Mouse (Mus musculus): ENCODE data around the gene Hcar1. TPM values are rescaled to one million over a fixed set of nuclear protein-coding genes. Genes with fewer than 3 reads are reported as not detected.

Hcar1 gene
- total and polyA plus RNA-seq, 3 experiments = 0.22 TPM; not detected in 2

DNA sequence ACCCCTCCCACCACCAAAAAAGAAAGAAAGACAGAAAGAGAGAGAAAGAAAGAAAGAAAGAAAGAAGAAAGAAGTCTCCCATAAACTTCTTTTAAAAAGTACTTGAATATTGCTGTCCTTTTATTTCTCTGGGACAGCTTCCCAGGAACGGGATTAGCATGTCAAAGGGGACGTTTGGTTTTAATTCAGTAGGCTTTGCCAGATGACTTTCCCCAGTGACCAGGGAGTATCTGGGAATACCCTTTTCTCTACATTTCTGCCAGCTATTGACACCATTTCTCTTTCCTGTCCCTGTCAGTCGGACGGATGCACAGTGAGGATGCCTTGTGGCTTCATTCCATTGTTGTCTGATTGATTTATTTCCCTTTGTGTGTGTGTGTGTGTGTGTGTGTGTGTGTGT, 36.0 kb downstream of the Hcar1 start:
- DNase-seq (ENCODE audit: low spot score) = no peak

DNA sequence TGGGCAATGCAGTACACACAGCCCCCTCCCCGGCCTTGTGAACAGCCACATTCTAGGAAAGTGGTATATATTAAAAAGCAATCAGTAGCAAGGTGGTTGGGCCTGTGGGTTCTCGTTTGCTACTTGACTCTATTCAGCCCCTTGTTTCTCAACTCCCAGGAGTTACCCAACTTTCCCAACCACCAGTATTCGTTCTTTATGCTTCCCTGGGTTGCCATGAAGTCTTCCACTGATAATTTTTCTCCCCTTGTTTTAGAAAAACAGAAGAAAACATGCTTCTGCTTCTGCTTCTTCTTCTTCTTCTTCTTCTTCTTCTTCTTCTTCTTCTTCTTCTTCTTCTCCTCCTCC, 36.9 kb downstream of the Hcar1 start:
- ATAC-seq (ENCODE audit: extremely low read depth, insufficient number of reproducible peaks, low FRiP score, poor library complexity, severe bottlenecking) = no peak
- peaks cover 4% of the 10 kb centered on the region; the same call in 1 of the 2 replicates for H3K4me1 ChIP-seq (ENCODE audit: insufficient read depth, low read depth, low read length)
- no peaks in the 10 kb centered on the region for H3K9me3 ChIP-seq (replicated peaks)
- H3K36me3 ChIP-seq (replicated peaks) = no peaks in the 10 kb centered on the region
- no peak for TF ChIP-seq CTCF (IDR thresholded peaks at IDR 0.05; ENCODE audit: low read depth, low read length)
- no peak for TF ChIP-seq TAL1 (conservative IDR thresholded peaks at IDR 0.05; ENCODE audit: low read depth, low read length)
- TF ChIP-seq GATA1 (IDR thresholded peaks at IDR 0.05; ENCODE audit: borderline replicate concordance, low read length) = no peak
- TF ChIP-seq POLR2AphosphoS5 (IDR thresholded peaks at IDR 0.05; ENCODE audit: insufficient replicate concordance, low read depth, low read length) = no peak
- TF ChIP-seq GATA2 (IDR thresholded peaks at IDR 0.05; ENCODE audit: borderline replicate concordance, low read depth, low read length) = no peak
- peaks cover 7% of the 10 kb centered on the region; the same call in 1 of the 2 replicates for H3K27me3 ChIP-seq (ENCODE audit: insufficient read depth, low read length)
- no peak for DNase-seq (ENCODE audit: low spot score)
- no peak overlapping the region for H3K4me3 ChIP-seq (ENCODE audit: low read depth, low read length)

More for the DNA sequence above, 36.0 kb downstream of the Hcar1 start:
- Histone ChIP-seq H3K27me3 (ENCODE audit: insufficient read depth, low read length) (peaks cover 9% of the 10 kb centered on the region; the same call in 1 of the 2 replicates), H3K4me1 (ENCODE audit: insufficient read depth, low read depth, low read length) (peaks cover 4% of the 10 kb centered on the region; the same call in 1 of the 2 replicates), H3K36me3 (replicated peaks) (no peaks in the 10 kb centered on the region), H3K4me3 (ENCODE audit: low read depth, low read length) (no peak overlapping the region), H3K9me3 (replicated peaks) (no peaks in the 10 kb centered on the region)
- TF ChIP-seq GATA1 (IDR thresholded peaks at IDR 0.05; ENCODE audit: borderline replicate concordance, low read length) (no peak), POLR2AphosphoS5 (IDR thresholded peaks at IDR 0.05; ENCODE audit: insufficient replicate concordance, low read depth, low read length) (no peak)
- no peak for ATAC-seq (ENCODE audit: extremely low read depth, insufficient number of reproducible peaks, low FRiP score, poor library complexity, severe bottlenecking)

- H3K27me3 ChIP-seq (ENCODE audit: insufficient read depth, low read length) = peaks cover 5% of the 10 kb centered on the region; the same call in 1 of the 2 replicates
- TF ChIP-seq TAL1 (conservative IDR thresholded peaks at IDR 0.05; ENCODE audit: low read depth, low read length) = no peak
- TF ChIP-seq CTCF (IDR thresholded peaks at IDR 0.05; ENCODE audit: low read depth, low read length) = no peak
- TF ChIP-seq GATA2 (IDR thresholded peaks at IDR 0.05; ENCODE audit: borderline replicate concordance, low read depth, low read length) = no peak
- no peak for TF ChIP-seq POLR2AphosphoS5 (IDR thresholded peaks at IDR 0.05; ENCODE audit: insufficient replicate concordance, low read depth, low read length)
- no peak for TF ChIP-seq GATA1 (IDR thresholded peaks at IDR 0.05; ENCODE audit: borderline replicate concordance, low read length)
- DNase-seq (ENCODE audit: low spot score) (no peak), ATAC-seq (ENCODE audit: extremely low read depth, insufficient number of reproducible peaks, low FRiP score, poor library complexity, severe bottlenecking) (no peak)
- H3K9me3 ChIP-seq (replicated peaks) = no peaks in the 10 kb centered on the region
- H3K4me1 ChIP-seq (ENCODE audit: insufficient read depth, low read depth, low read length) = peaks cover 4% of the 10 kb centered on the region; the same call in 1 of the 2 replicates
- H3K36me3 ChIP-seq (replicated peaks) = no peaks in the 10 kb centered on the region
- H3K4me3 ChIP-seq (ENCODE audit: low read depth, low read length) = no peak overlapping the region
These were observed 37.4 kb downstream of the Hcar1 start for GRCm38 (mm10) chr5:123842221-123842934.

- ATAC-seq (ENCODE audit: extremely low read depth, insufficient number of reproducible peaks, low FRiP score, poor library complexity, severe bottlenecking) (no peak), DNase-seq (ENCODE audit: low spot score) (no peak)
- Histone ChIP-seq H3K27me3 (ENCODE audit: insufficient read depth, low read length) (peaks cover 11% of the 10 kb centered on the region), H3K36me3 (replicated peaks) (no peaks in the 10 kb centered on the region), H3K9me3 (replicated peaks) (no peaks in the 10 kb centered on the region; the same call in 1 of the 2 replicates), H3K4me1 (ENCODE audit: insufficient read depth, low read depth, low read length) (no peaks in the 10 kb centered on the region), H3K4me3 (ENCODE audit: low read depth, low read length) (no peak overlapping the region)
- TF ChIP-seq CTCF (IDR thresholded peaks at IDR 0.05; ENCODE audit: low read depth, low read length) (no peak), GATA1 (IDR thresholded peaks at IDR 0.05; ENCODE audit: borderline replicate concordance, low read length) (no peak), POLR2AphosphoS5 (IDR thresholded peaks at IDR 0.05; ENCODE audit: insufficient replicate concordance, low read depth, low read length) (no peak)
These were observed 42.4 kb downstream of the Hcar1 start for GRCm38 (mm10) chr5:123837371-123837770.

GRCm38 (mm10) chr5:123834836-123835235, 45.0 kb downstream of the Hcar1 start:
- DNase-seq (ENCODE audit: low spot score) (no peak), ATAC-seq (ENCODE audit: extremely low read depth, insufficient number of reproducible peaks, low FRiP score, poor library complexity, severe bottlenecking) (no peak)
- peaks cover 7% of the 10 kb centered on the region for H3K27me3 ChIP-seq (ENCODE audit: insufficient read depth, low read length)
- no peaks in the 10 kb centered on the region for H3K36me3 ChIP-seq (replicated peaks)
- H3K4me1 ChIP-seq (ENCODE audit: insufficient read depth, low read depth, low read length) = no peaks in the 10 kb centered on the region
- no peaks in the 10 kb centered on the region; the same call in 1 of the 2 replicates for H3K9me3 ChIP-seq (replicated peaks)
- TF ChIP-seq GATA1 (IDR thresholded peaks at IDR 0.05; ENCODE audit: borderline replicate concordance, low read length) = no peak
- no peak for TF ChIP-seq CTCF (IDR thresholded peaks at IDR 0.05; ENCODE audit: low read depth, low read length)
- no peak for TF ChIP-seq POLR2AphosphoS5 (IDR thresholded peaks at IDR 0.05; ENCODE audit: insufficient replicate concordance, low read depth, low read length)
- TF ChIP-seq TAL1 (conservative IDR thresholded peaks at IDR 0.05; ENCODE audit: low read depth, low read length) = no peak
- TF ChIP-seq GATA2 (IDR thresholded peaks at IDR 0.05; ENCODE audit: borderline replicate concordance, low read depth, low read length) = no peak
- no peak overlapping the region for H3K4me3 ChIP-seq (ENCODE audit: low read depth, low read length)

DNA sequence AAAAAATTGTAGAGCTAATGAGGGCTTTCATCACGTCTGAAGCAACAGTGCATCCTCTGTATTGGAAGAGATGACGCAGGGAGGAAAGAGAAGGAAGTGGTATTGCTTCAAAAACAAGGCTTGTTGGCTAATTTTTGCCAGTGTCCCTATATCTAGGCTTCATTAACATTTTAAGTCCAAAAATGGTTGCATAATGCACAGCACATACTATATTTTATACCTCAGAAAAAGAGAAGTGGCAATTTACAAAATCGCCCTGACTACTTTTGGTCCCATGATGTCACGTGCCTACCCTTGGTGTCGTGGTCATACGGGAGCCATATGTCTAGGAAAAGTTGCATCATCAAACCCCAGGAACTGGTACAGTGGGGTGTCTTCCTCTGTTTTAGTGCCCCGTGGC, 47.5 kb downstream of the Hcar1 start:
- no peak for DNase-seq (ENCODE audit: low spot score)
- Histone ChIP-seq H3K4me3 (ENCODE audit: low read depth, low read length) (no peak overlapping the region), H3K9me3 (replicated peaks) (no peaks in the 10 kb centered on the region; the same call in 1 of the 2 replicates), H3K36me3 (replicated peaks) (peaks cover 4% of the 10 kb centered on the region), H3K4me1 (ENCODE audit: insufficient read depth, low read depth, low read length) (no peaks in the 10 kb centered on the region), H3K27me3 (ENCODE audit: insufficient read depth, low read length) (peaks cover 7% of the 10 kb centered on the region)
- ATAC-seq (ENCODE audit: extremely low read depth, insufficient number of reproducible peaks, low FRiP score, poor library complexity, severe bottlenecking) = no peak
- TF ChIP-seq TAL1 (conservative IDR thresholded peaks at IDR 0.05; ENCODE audit: low read depth, low read length) = no peak
- no peak for TF ChIP-seq POLR2AphosphoS5 (IDR thresholded peaks at IDR 0.05; ENCODE audit: insufficient replicate concordance, low read depth, low read length)
- no peak for TF ChIP-seq GATA2 (IDR thresholded peaks at IDR 0.05; ENCODE audit: borderline replicate concordance, low read depth, low read length)
- no peak for TF ChIP-seq CTCF (IDR thresholded peaks at IDR 0.05; ENCODE audit: low read depth, low read length)
- TF ChIP-seq GATA1 (IDR thresholded peaks at IDR 0.05; ENCODE audit: borderline replicate concordance, low read length) = no peak

Measured in G1E (cell line).